Mouse (Mus musculus) intestine, embryonic 15.5 days (tissue): ENCODE measurements around the gene Fam19a2. TPM values are rescaled to one million over a fixed set of nuclear protein-coding genes. Genes with fewer than 3 reads are reported as not detected.

Experiments
- ATAC-seq: fragments of 200-750 bp; cut with Nextera tagmentation; 2 replicates; pipeline ENCODE4 v1.8.0; 2017; ENCODE audit warnings: moderate TSS enrichment, moderate library complexity
- H3K27ac ChIP-seq: fragments of 300-500 bp; sonication (generic); 2 replicates; pipeline ENCODE4 v1.5.1; 2015; ENCODE audit warnings: mild to moderate bottlenecking, inconsistent platforms
- H3K27me3 ChIP-seq: fragments of 300-500 bp; sonication (generic); replicated peaks from 2 replicates; pipeline ENCODE4 v1.6.1; 2015; ENCODE audit warnings: inconsistent platforms
- H3K36me3 ChIP-seq: fragments of 300-500 bp; sonication (generic); 2 replicates; pipeline ENCODE4 v1.6.1; 2015; ENCODE audit warnings: inconsistent platforms
- H3K4me1 ChIP-seq: fragments of 300-500 bp; sonication (generic); replicated peaks from 2 replicates; pipeline ENCODE4 v1.6.1; 2015; ENCODE audit warnings: inconsistent platforms
- H3K4me2 ChIP-seq: fragments of 300-500 bp; sonication (generic); replicated peaks from 2 replicates; pipeline ENCODE4 v1.6.1; 2015; ENCODE audit warnings: mild to moderate bottlenecking, inconsistent platforms
- H3K4me3 ChIP-seq: fragments of 300-500 bp; sonication (generic); replicated peaks from 2 replicates; pipeline ENCODE4 v1.5.1; 2015; ENCODE audit warnings: inconsistent platforms
- H3K9ac ChIP-seq: fragments of 300-500 bp; sonication (generic); 2 replicates; pipeline ENCODE4 v1.6.1; 2015; ENCODE audit warnings: inconsistent platforms
- H3K9me3 ChIP-seq: fragments of 300-500 bp; sonication (generic); 2 replicates; pipeline ENCODE4 v1.6.1; 2016; ENCODE audit warnings: inconsistent platforms
- WGBS: fragments of 180-500 bp; shearing (Covaris S2); methylation state at CpG from one replicate; pipeline ENCODE4 v1.1.7; 2015; 5-methylcytosine and 5-hydroxymethylcytosine counted together
- polyA plus RNA-seq: library from polyadenylated mRNA; unstranded; fragments of >200 nt; fragmentation: Nextera tagmentation; extraction: Ambion mirVana; gene quantifications from 2 replicates; pipeline ENCODE4 v1.2.1, GENCODE M21; 2015

Gene Fam19a2
- polyA plus RNA-seq, 1 experiment from 2014 or later = 2.8 TPM

GRCm38 (mm10) chr10:123326271-123326670, 62.5 kb downstream of the Fam19a2 start:
- Histone ChIP-seq H3K27me3 (no peaks in the 10 kb centered on the region), H3K9me3 (no peaks in the 10 kb centered on the region), H3K36me3 (no peaks in the 10 kb centered on the region), H3K27ac (no peak overlapping the region), H3K9ac (no peak overlapping the region), H3K4me1 (no peaks in the 10 kb centered on the region), H3K4me2 (no peak overlapping the region), H3K4me3 (no peak overlapping the region)
- no peak for ATAC-seq
- whole genome bisulfite sequencing = 90% methylated on average over 3 of the region's 3 CpGs

- Histone ChIP-seq H3K27ac (no peak overlapping the region), H3K27me3 (no peaks in the 10 kb centered on the region), H3K4me3 (no peak overlapping the region), H3K4me1 (no peaks in the 10 kb centered on the region), H3K9me3 (no peaks in the 10 kb centered on the region), H3K36me3 (no peaks in the 10 kb centered on the region), H3K4me2 (no peak overlapping the region), H3K9ac (no peak overlapping the region)
- no peak for ATAC-seq
- 67% methylated on average over 5 of the region's 5 CpGs for WGBS
Measured at GRCm38 (mm10) chr10:123341280-123341679, 77.5 kb downstream of the Fam19a2 start.

GRCm38 (mm10) chr10:123342591-123343236, 78.9 kb downstream of the Fam19a2 start:
- Histone ChIP-seq H3K9ac (no peak overlapping the region), H3K27me3 (no peaks in the 10 kb centered on the region), H3K27ac (no peak overlapping the region), H3K9me3 (no peaks in the 10 kb centered on the region), H3K4me1 (no peaks in the 10 kb centered on the region), H3K4me2 (no peak overlapping the region), H3K36me3 (no peaks in the 10 kb centered on the region), H3K4me3 (no peak overlapping the region)
- 25% methylated on average over 5 of the region's 5 CpGs for WGBS
- ATAC-seq = no peak

- no peak overlapping the region for H3K4me3 ChIP-seq
- H3K4me2 ChIP-seq = no peak overlapping the region
- WGBS = 96% methylated on average over 8 of the region's 8 CpGs
- no peaks in the 10 kb centered on the region for H3K9me3 ChIP-seq
- H3K9ac ChIP-seq = no peak overlapping the region
- H3K27me3 ChIP-seq = no peaks in the 10 kb centered on the region
- H3K27ac ChIP-seq = no peak overlapping the region
- ATAC-seq = no peak
- no peaks in the 10 kb centered on the region for H3K4me1 ChIP-seq
- no peaks in the 10 kb centered on the region for H3K36me3 ChIP-seq
Measured at GRCm38 (mm10) chr10:123346301-123346700, 82.5 kb downstream of the Fam19a2 start.

- no peak for ATAC-seq
- H3K9ac ChIP-seq = no peak overlapping the region
- H3K27me3 ChIP-seq = no peaks in the 10 kb centered on the region
- no peak overlapping the region for H3K4me2 ChIP-seq
- no peaks in the 10 kb centered on the region for H3K4me1 ChIP-seq
- WGBS = 44% methylated on average over 5 of the region's 5 CpGs
- H3K36me3 ChIP-seq = no peaks in the 10 kb centered on the region
- H3K9me3 ChIP-seq = no peaks in the 10 kb centered on the region
- no peak overlapping the region for H3K4me3 ChIP-seq
- no peak overlapping the region for H3K27ac ChIP-seq
Measured at GRCm38 (mm10) chr10:123353667-123354066, 89.9 kb downstream of the Fam19a2 start.

GRCm38 (mm10) chr10:123357010-123357409, 93.2 kb downstream of the Fam19a2 start:
- WGBS = 89% methylated on average over 6 of the region's 6 CpGs
- Histone ChIP-seq H3K36me3 (no peaks in the 10 kb centered on the region), H3K9ac (no peak overlapping the region), H3K9me3 (no peaks in the 10 kb centered on the region), H3K4me1 (no peaks in the 10 kb centered on the region), H3K27me3 (no peaks in the 10 kb centered on the region), H3K4me3 (no peak overlapping the region), H3K27ac (no peak overlapping the region), H3K4me2 (no peak overlapping the region)
- no peak for ATAC-seq

- Histone ChIP-seq H3K36me3 (no peaks in the 10 kb centered on the region), H3K9me3 (no peaks in the 10 kb centered on the region), H3K4me3 (no peak overlapping the region), H3K4me2 (no peak overlapping the region), H3K27me3 (no peaks in the 10 kb centered on the region), H3K4me1 (no peaks in the 10 kb centered on the region), H3K27ac (no peak overlapping the region), H3K9ac (no peak overlapping the region)
- 69% methylated on average over 14 of the region's 14 CpGs for WGBS
- no peak for ATAC-seq
Measured at GRCm38 (mm10) chr10:123360492-123360891, 96.7 kb downstream of the Fam19a2 start.

GRCm38 (mm10) chr10:123364628-123365027, 100.8 kb downstream of the Fam19a2 start:
- no peaks in the 10 kb centered on the region for H3K36me3 ChIP-seq
- no peak for ATAC-seq

GRCm38 (mm10) chr10:123367152-123367864, 103.5 kb downstream of the Fam19a2 start:
- Histone ChIP-seq H3K4me2 (no peak overlapping the region), H3K36me3 (no peaks in the 10 kb centered on the region), H3K4me1 (no peaks in the 10 kb centered on the region), H3K9ac (no peak overlapping the region), H3K27ac (no peak overlapping the region), H3K9me3 (no peaks in the 10 kb centered on the region), H3K4me3 (no peak overlapping the region), H3K27me3 (no peaks in the 10 kb centered on the region)
- 74% methylated on average over 15 of the region's 15 CpGs for WGBS
- ATAC-seq = no peak

More at GRCm38 (mm10) chr10:123364628-123365027, 100.8 kb downstream of the Fam19a2 start:
- H3K9me3 ChIP-seq = no peaks in the 10 kb centered on the region
- H3K4me1 ChIP-seq = no peaks in the 10 kb centered on the region
- no peak overlapping the region for H3K4me2 ChIP-seq
- WGBS = 54% methylated on average over 4 of the region's 4 CpGs
- no peak overlapping the region for H3K4me3 ChIP-seq
- no peaks in the 10 kb centered on the region for H3K27me3 ChIP-seq
- H3K27ac ChIP-seq = no peak overlapping the region
- no peak overlapping the region for H3K9ac ChIP-seq

- H3K4me3 ChIP-seq = no peak overlapping the region
- H3K9ac ChIP-seq = no peak overlapping the region
- WGBS = 53% methylated on average over 2 of the region's 2 CpGs
- H3K4me1 ChIP-seq = no peaks in the 10 kb centered on the region
- H3K9me3 ChIP-seq = no peaks in the 10 kb centered on the region
- H3K27me3 ChIP-seq = no peaks in the 10 kb centered on the region
- no peak overlapping the region for H3K27ac ChIP-seq
- no peaks in the 10 kb centered on the region for H3K36me3 ChIP-seq
- no peak overlapping the region for H3K4me2 ChIP-seq
- ATAC-seq = no peak
Measured at GRCm38 (mm10) chr10:123383277-123383676, 119.5 kb downstream of the Fam19a2 start.

GRCm38 (mm10) chr10:123385641-123386040, 121.8 kb downstream of the Fam19a2 start:
- Histone ChIP-seq H3K36me3 (no peaks in the 10 kb centered on the region), H3K4me1 (no peaks in the 10 kb centered on the region), H3K27me3 (no peaks in the 10 kb centered on the region), H3K9ac (no peak overlapping the region), H3K4me3 (no peak overlapping the region), H3K9me3 (no peaks in the 10 kb centered on the region), H3K4me2 (no peak overlapping the region), H3K27ac (no peak overlapping the region)
- no peak for ATAC-seq
- WGBS = 76% methylated on average over 6 of the region's 6 CpGs

GRCm38 (mm10) chr10:123395429-123395828, 131.6 kb downstream of the Fam19a2 start:
- Histone ChIP-seq H3K4me2 (no peak overlapping the region), H3K4me1 (no peaks in the 10 kb centered on the region), H3K27me3 (no peaks in the 10 kb centered on the region), H3K9me3 (no peaks in the 10 kb centered on the region), H3K9ac (no peak overlapping the region), H3K27ac (no peak overlapping the region), H3K4me3 (no peak overlapping the region), H3K36me3 (no peaks in the 10 kb centered on the region)
- no peak for ATAC-seq
- 59% methylated on average over 9 of the region's 9 CpGs for WGBS

- Histone ChIP-seq H3K4me3 (no peak overlapping the region), H3K4me1 (no peaks in the 10 kb centered on the region), H3K9ac (no peak overlapping the region), H3K27me3 (no peaks in the 10 kb centered on the region), H3K4me2 (no peak overlapping the region), H3K27ac (no peak overlapping the region), H3K9me3 (no peaks in the 10 kb centered on the region), H3K36me3 (no peaks in the 10 kb centered on the region)
- no peak for ATAC-seq
- 27% methylated on average over 6 of the region's 6 CpGs for whole genome bisulfite sequencing
Measured at GRCm38 (mm10) chr10:123398136-123398535, 134.3 kb downstream of the Fam19a2 start.
